Mouse (Mus musculus) lung, adult 2 months (tissue): ENCODE data around the gene Ndst2.

ENCODE experiments used
- CTCF ChIP-seq: fragments of 200-500 bp; IDR thresholded peaks from 2 replicates; pipeline ENCODE4 v1.5.1; 2011; ENCODE audit warnings: mild to moderate bottlenecking, low read length, control low read depth; ENCODE audit not compliant: insufficient read depth
- POLR2A ChIP-seq: fragments of 200-500 bp; IDR thresholded peaks from 2 replicates; pipeline ENCODE4 v1.6.1; 2011; ENCODE audit warnings: low read depth, mild to moderate bottlenecking, control low read depth, low read length, borderline replicate concordance; ENCODE audit errors: extremely low read depth

GRCm38 (mm10) chr14:20721371-20721770 is 13.0 kb downstream of the Ndst2 start:
- TF ChIP-seq CTCF (no peak), POLR2A (no peak)
